Mouse (Mus musculus) adrenal gland, postnatal 25 days (tissue): ENCODE data around the gene Gm3415. TPM values are rescaled to one million over a fixed set of nuclear protein-coding genes. Genes with fewer than 3 reads are reported as not detected.
"Not testable (repeated sequence)": the region's sequence is repeated elsewhere in the genome, so short reads cannot be mapped to it uniquely, and the experiment has no call there.

Experiments
- DNase-seq: peaks from one replicate; pipeline ENCODE4 v3.0.0; 2021; ENCODE audit warnings: mixed read lengths
- total RNA-seq: library from RNA; stranded (reverse); gene quantifications from 2 replicates; pipeline ENCODE4 v1.2.3, GENCODE M21; 2021

Gm3415 gene
- total RNA-seq, 1 experiment from 2014 or later: not detected

DNA sequence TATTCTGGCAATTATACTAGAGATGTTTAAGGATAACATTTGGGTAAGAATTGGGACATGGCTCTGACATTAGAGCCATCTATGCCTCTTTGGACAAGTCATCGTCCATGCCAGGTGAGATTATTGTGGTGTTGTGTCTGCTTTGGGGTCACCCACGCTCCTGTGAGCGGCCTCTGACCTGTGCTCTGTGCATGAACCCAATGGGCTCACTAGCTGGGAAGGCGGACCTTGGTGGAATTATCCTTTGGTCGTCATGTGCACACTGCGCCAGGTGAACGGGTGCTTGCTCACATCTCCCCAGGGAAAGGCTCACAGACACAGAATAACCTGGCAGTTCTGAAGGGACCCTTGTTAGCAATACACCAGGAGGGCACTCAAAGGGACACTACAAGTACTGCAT lies 43.3 kb downstream of the Gm3415 start:
- not testable (repeated sequence) for DNase-seq

DNA sequence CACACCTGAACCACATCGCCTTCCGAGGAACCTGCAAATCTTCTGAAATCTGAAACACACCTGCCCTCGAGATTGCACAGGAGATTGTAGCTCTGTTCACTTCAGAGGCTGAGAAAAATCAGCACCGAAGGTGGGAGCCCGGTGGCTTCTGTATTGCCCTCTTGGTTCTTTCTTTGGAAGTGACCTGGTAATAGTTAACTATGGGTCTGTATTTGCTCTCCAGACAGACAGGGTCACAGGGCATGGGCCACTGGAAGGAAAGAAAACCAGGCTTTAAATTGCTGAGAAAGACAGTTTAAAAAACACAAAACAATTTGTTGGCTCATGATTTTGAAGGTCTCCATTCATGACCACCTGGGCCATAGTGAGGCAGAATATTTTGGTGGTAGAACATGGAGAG lies 44.0 kb downstream of the Gm3415 start:
- DNase-seq: no peak

DNA sequence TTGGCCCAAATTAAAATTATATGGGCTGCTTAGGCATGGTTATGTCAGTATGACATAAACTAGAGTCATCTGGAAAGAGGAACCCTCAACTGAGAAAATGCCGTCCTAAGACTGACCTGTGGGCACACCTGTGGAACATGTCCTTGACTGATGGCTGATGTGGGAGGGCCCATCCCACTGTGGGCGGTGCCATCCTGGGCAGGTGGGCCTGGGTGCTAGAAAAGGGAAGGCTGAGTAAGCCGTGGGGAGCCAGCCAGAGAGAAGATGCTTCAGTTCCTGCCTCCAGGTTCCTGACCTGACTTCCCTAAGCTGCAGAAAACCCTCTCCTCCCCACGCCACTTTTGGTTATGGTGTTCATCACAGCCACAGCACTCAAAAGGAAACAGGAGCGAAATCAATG lies 50.3 kb downstream of the Gm3415 start:
- no peak for DNase-seq

DNA sequence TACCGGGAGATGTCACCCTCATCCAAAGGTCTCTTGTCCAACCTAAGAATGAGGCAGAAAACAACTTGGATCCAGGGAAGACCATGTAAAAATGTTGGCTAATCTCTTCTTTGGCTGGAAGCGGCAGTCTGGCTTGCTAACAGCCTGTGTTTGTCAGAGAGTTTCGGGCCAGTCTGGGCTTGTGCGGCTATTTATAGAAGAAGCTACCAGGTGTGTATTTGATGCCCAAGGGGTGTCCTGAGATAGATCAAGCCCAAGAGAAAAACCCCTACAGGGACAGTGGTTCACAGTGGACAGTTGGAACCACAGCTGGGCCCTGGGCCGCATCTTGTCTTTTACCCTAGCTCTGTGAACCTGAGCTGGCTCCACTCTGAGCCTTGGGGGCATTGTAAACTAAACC lies 51.0 kb downstream of the Gm3415 start:
- no peak for DNase-seq

DNA sequence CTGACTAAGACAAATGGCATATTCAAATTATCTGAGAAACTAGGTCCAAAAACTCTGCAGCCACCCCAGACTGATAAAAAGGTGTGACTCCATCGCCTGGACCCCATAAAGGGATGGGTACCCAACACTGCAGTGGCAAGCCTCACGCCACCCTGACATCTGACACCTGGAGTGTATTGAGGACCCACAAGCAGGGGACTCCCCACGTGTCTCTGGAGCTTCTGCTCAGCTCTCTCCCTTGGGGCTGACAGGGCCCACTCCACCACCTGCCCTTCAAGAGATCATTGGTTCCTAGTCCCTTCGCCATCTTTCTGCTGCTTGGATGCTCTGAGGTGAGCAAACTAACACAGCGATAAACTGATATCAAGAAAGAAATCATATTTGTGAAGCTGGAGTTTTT lies 51.9 kb downstream of the Gm3415 start:
- DNase-seq: no peak

Other genes with a start within 250 kb of the Gm3415 start
- gene Wasf3, start 171.2 kb upstream of the Gm3415 start, total RNA-seq: 36.6 and 36.9 TPM in 2 replicates
- gene Gm6408, start 74.2 kb upstream of the Gm3415 start, total RNA-seq: not detected in 2 replicates
- not detected in 2 replicates for gene Gm6370, start 64.8 kb upstream of the Gm3415 start, total RNA-seq
- gene 4930449I24Rik, start 53.7 kb upstream of the Gm3415 start, total RNA-seq: not detected in 2 replicates
- not detected in 2 replicates for gene Gm3402, start 42.0 kb upstream of the Gm3415 start, total RNA-seq
- gene Gm3404, start 30.3 kb upstream of the Gm3415 start, total RNA-seq: not detected in 2 replicates
- gene Gm3409, start 18.5 kb upstream of the Gm3415 start, total RNA-seq: not detected in 2 replicates
- gene Gpr12, start 29.1 kb downstream of the Gm3415 start, total RNA-seq: not detected in 2 replicates
- 29.6 and 33.4 TPM in 2 replicates for gene Usp12, start 238.9 kb downstream of the Gm3415 start, total RNA-seq